Mouse (Mus musculus): ENCODE measurements around the gene Tnni2. TPM values are rescaled to one million over a fixed set of nuclear protein-coding genes. Genes with fewer than 3 reads are reported as not detected.

Gene Tnni2
- total RNA-seq, 2 experiments from 2014 or later, result 0.37 TPM; not detected in 1

GRCm38 (mm10) chr7:142481186-142481567, 39.6 kb downstream of the Tnni2 start:
- no peak for DNase-seq (ENCODE audit: low spot score in 2 of 2)

GRCm38 (mm10) chr7:142481568-142482255, 40.1 kb downstream of the Tnni2 start:
- DNase-seq (ENCODE audit: low spot score in 2 of 2), result no peak

GRCm38 (mm10) chr7:142482256-142482609, 40.6 kb downstream of the Tnni2 start:
- DNase-seq (ENCODE audit: low spot score in 2 of 2), result no peak

GRCm38 (mm10) chr7:142483136-142483535, 41.5 kb downstream of the Tnni2 start:
- no peak for DNase-seq (ENCODE audit: low spot score in 2 of 2)

GRCm38 (mm10) chr7:142484780-142485179, 43.2 kb downstream of the Tnni2 start:
- no peak for DNase-seq (ENCODE audit: low spot score in 2 of 2)

GRCm38 (mm10) chr7:142486751-142487162, 45.1 kb downstream of the Tnni2 start:
- no peak for DNase-seq (ENCODE audit: low spot score in 2 of 2)

GRCm38 (mm10) chr7:142487341-142487859, 45.8 kb downstream of the Tnni2 start:
- peak; percentile 54 to 66 for DNase-seq (ENCODE audit: low spot score in 2 of 2)

GRCm38 (mm10) chr7:142488053-142488452, 46.4 kb downstream of the Tnni2 start:
- no peak for DNase-seq (ENCODE audit: low spot score in 2 of 2)

GRCm38 (mm10) chr7:142493535-142493934, 51.9 kb downstream of the Tnni2 start:
- no peak for DNase-seq (ENCODE audit: low spot score in 2 of 2)

Other genes starting within 250 kb of the Tnni2 start
- gene Krtap5-3, start 240.4 kb upstream of the Tnni2 start, total RNA-seq (2021), result not detected
- gene Gm7579, start 229.9 kb upstream of the Tnni2 start, total RNA-seq (2021), result not detected
- gene Krtap5-5, start 211.8 kb upstream of the Tnni2 start, total RNA-seq (2021), result not detected
- gene Gm40460, start 200.7 kb upstream of the Tnni2 start, total RNA-seq (2021), result not detected
- not detected for gene Gm2431, start 183.5 kb upstream of the Tnni2 start, total RNA-seq (2021)
- gene Gm4559, start 167.4 kb upstream of the Tnni2 start, total RNA-seq (2021), result not detected
- not detected for gene Krtap5-1, start 144.7 kb upstream of the Tnni2 start, total RNA-seq (2021)
- not detected for gene Krtap5-4, start 138.3 kb upstream of the Tnni2 start, total RNA-seq (2021)
- 10 to 100 TPM; 30.0 to 31.3 TPM for gene Ifitm10, start 68.1 kb upstream of the Tnni2 start, total RNA-seq (2021)
- under 1 TPM in 1 of 2 experiments, not detected in 1; 0.71 TPM for gene Gm49369, start 59.1 kb upstream of the Tnni2 start, total RNA-seq (2021)
- 100 to 1,000 TPM; 304 to 345 TPM for gene Ctsd, start 53.8 kb upstream of the Tnni2 start, total RNA-seq (2021)
- gene Syt8, start 7.0 kb upstream of the Tnni2 start, total RNA-seq (2021), result not detected
- 1 to 10 TPM; 4.2 to 4.7 TPM for gene Lsp1, start 19.0 kb downstream of the Tnni2 start, total RNA-seq (2021)
- under 1 TPM; 0.92 to 0.95 TPM for gene Tnnt3, start 57.0 kb downstream of the Tnni2 start, total RNA-seq (2021)
- 1 to 10 TPM; 4.2 to 5.1 TPM for gene Mrpl23, start 90.9 kb downstream of the Tnni2 start, total RNA-seq (2021)
- gene Igf2, start 225.0 kb downstream of the Tnni2 start, total RNA-seq (2021), result 100 to 1,000 TPM; 132 to 227 TPM
- under 1 TPM; 0.09 to 0.12 TPM for gene Gm49394, start 228.1 kb downstream of the Tnni2 start, total RNA-seq (2021)

Data from layer of hippocampus, postnatal 14 days (tissue).